Mouse (Mus musculus) midbrain, embryonic 16.5 days (tissue): ENCODE data around the gene Hist2h3b. TPM values are rescaled to one million over a fixed set of nuclear protein-coding genes. Genes with fewer than 3 reads are reported as not detected.

Experiments used
- ATAC-seq: fragments of 200-750 bp; cut with Nextera tagmentation; 2 replicates; pipeline ENCODE4 v1.8.0; 2017; ENCODE audit warnings: moderate TSS enrichment
- H3K27ac ChIP-seq: fragments of 300-500 bp; sonication (generic); 2 replicates; pipeline ENCODE4 v1.5.1; 2014; ENCODE audit warnings: mild to moderate bottlenecking, low read length, mixed read lengths
- H3K27me3 ChIP-seq: fragments of 300-500 bp; sonication (generic); 2 replicates; pipeline ENCODE4 v1.6.1; 2014; ENCODE audit warnings: low read depth, low read length, mixed read lengths; ENCODE audit not compliant: control insufficient read depth, insufficient read depth
- H3K36me3 ChIP-seq: fragments of 300-500 bp; sonication (generic); 2 replicates; pipeline ENCODE4 v1.6.1; 2014; ENCODE audit warnings: mild to moderate bottlenecking, low read length, moderate library complexity, mixed read lengths; ENCODE audit not compliant: control insufficient read depth, insufficient read depth
- H3K4me1 ChIP-seq: fragments of 300-500 bp; sonication (generic); 2 replicates; pipeline ENCODE4 v1.6.1; 2014; ENCODE audit warnings: mild to moderate bottlenecking, low read length, mixed read lengths; ENCODE audit not compliant: control insufficient read depth, insufficient read depth
- H3K4me2 ChIP-seq: fragments of 300-500 bp; sonication (generic); 2 replicates; pipeline ENCODE4 v1.6.1; 2014; ENCODE audit warnings: mild to moderate bottlenecking, low read length, mixed read lengths
- H3K4me3 ChIP-seq: fragments of 300-500 bp; sonication (generic); 2 replicates; pipeline ENCODE4 v1.5.1; 2014; ENCODE audit warnings: low read depth, mild to moderate bottlenecking, low read length, moderate library complexity, mixed read lengths
- H3K9ac ChIP-seq: fragments of 300-500 bp; sonication (generic); 2 replicates; pipeline ENCODE4 v1.6.1; 2014; ENCODE audit warnings: low read depth, low read length, mixed read lengths
- H3K9me3 ChIP-seq: fragments of 300-500 bp; sonication (generic); replicated peaks from 2 replicates; pipeline ENCODE4 v1.6.1; 2014; ENCODE audit warnings: mild to moderate bottlenecking, low read length, mixed read lengths; ENCODE audit not compliant: control insufficient read depth, poor library complexity, severe bottlenecking
- WGBS: fragments of 180-500 bp; shearing (Covaris S2); extraction: QIAGEN DNeasy Blood & Tissue Kit; methylation state at CpG from one replicate; pipeline ENCODE4 v1.1.7; 2014; 5-methylcytosine and 5-hydroxymethylcytosine counted together
- polyA plus RNA-seq: library from polyadenylated mRNA; unstranded; fragments of >200 nt; fragmentation: Nextera tagmentation; extraction: Ambion mirVana; gene quantifications from 2 replicates; pipeline ENCODE4 v1.2.1, GENCODE M21; 2015

Hist2h3b gene
- polyA plus RNA-seq, 1 experiment from 2014 or later: 5.9 TPM

GRCm38 (mm10) chr3:96255926-96256593 is 12.4 kb upstream of the Hist2h3b start:
- 86% methylated on average over 5 of the region's 5 CpGs for WGBS
- no peaks in the 10 kb centered on the region for H3K36me3 ChIP-seq
- ATAC-seq: no peak

GRCm38 (mm10) chr3:96257190-96257589 is 11.3 kb upstream of the Hist2h3b start:
- Histone ChIP-seq H3K4me3 (no peak overlapping the region), H3K36me3 (no peaks in the 10 kb centered on the region), H3K4me1 (peaks cover 7% of the 10 kb centered on the region; the same call in 1 of the 2 replicates), H3K27ac (no peak overlapping the region), H3K9me3 (no peaks in the 10 kb centered on the region), H3K27me3 (no peaks in the 10 kb centered on the region), H3K9ac (no peak overlapping the region), H3K4me2 (no peak overlapping the region)
- WGBS: 84% methylated on average over 3 of the region's 3 CpGs
- no peak for ATAC-seq

More at GRCm38 (mm10) chr3:96255926-96256593, 12.4 kb upstream of the Hist2h3b start:
- no peaks in the 10 kb centered on the region for H3K27me3 ChIP-seq
- H3K27ac ChIP-seq: no peak overlapping the region
- no peak overlapping the region for H3K4me2 ChIP-seq
- no peak overlapping the region for H3K4me3 ChIP-seq
- 0 out of 2 replicates have a peak, but pooled peaks cover under 1% of the 10 kb centered on the region for H3K4me1 ChIP-seq
- H3K9ac ChIP-seq: no peak overlapping the region
- no peaks in the 10 kb centered on the region for H3K9me3 ChIP-seq

- ATAC-seq: no peak
- Histone ChIP-seq H3K36me3 (no peaks in the 10 kb centered on the region), H3K9me3 (no peaks in the 10 kb centered on the region), H3K4me3 (no peak overlapping the region), H3K4me1 (peaks cover 12% of the 10 kb centered on the region; the same call in 1 of the 2 replicates), H3K27ac (no peak overlapping the region), H3K4me2 (no peak overlapping the region), H3K9ac (no peak overlapping the region), H3K27me3 (no peaks in the 10 kb centered on the region)
- WGBS: 89% methylated on average over 5 of the region's 5 CpGs
Observed at GRCm38 (mm10) chr3:96260220-96260619, 8.2 kb upstream of the Hist2h3b start.

GRCm38 (mm10) chr3:96261623-96262022 is 6.8 kb upstream of the Hist2h3b start:
- ATAC-seq: no peak
- Histone ChIP-seq H3K9me3 (no peaks in the 10 kb centered on the region), H3K4me3 (peak overlapping the region; percentile 45), H3K4me1 (peaks cover 12% of the 10 kb centered on the region; the same call in 1 of the 2 replicates), H3K9ac (peak overlapping the region; percentile 75), H3K27me3 (no peaks in the 10 kb centered on the region), H3K36me3 (no peaks in the 10 kb centered on the region), H3K4me2 (peak overlapping the region; percentile 56), H3K27ac (peak overlapping the region; percentile 96)
- WGBS: 56% methylated on average over 3 of the region's 3 CpGs

GRCm38 (mm10) chr3:96262216-96262875 is 6.1 kb upstream of the Hist2h3b start:
- H3K9ac ChIP-seq: peak overlapping the region; percentile 75
- ATAC-seq: peak; percentile 86
- H3K27ac ChIP-seq: peak overlapping the region; percentile 96
- no peaks in the 10 kb centered on the region for H3K9me3 ChIP-seq
- no peaks in the 10 kb centered on the region for H3K36me3 ChIP-seq
- peak overlapping the region; percentile 45 for H3K4me3 ChIP-seq
- peak overlapping the region; percentile 56 for H3K4me2 ChIP-seq
- under 1% methylated on average over 19 of the region's 19 CpGs for WGBS
- peaks cover 12% of the 10 kb centered on the region; the same call in 1 of the 2 replicates for H3K4me1 ChIP-seq
- H3K27me3 ChIP-seq: no peaks in the 10 kb centered on the region

- no peaks in the 10 kb centered on the region for H3K9me3 ChIP-seq
- peak within 1 kb of the TSS; percentile 75 for H3K9ac ChIP-seq
- peak; percentile 91 for ATAC-seq
- under 1% methylated on average over 40 of the region's 40 CpGs for WGBS
- peak within 1 kb of the TSS; percentile 96 for H3K27ac ChIP-seq
- H3K4me3 ChIP-seq: peak within 1 kb of the TSS; percentile 45
- no peaks in the 10 kb centered on the region for H3K27me3 ChIP-seq
- peaks cover 15% of the 10 kb centered on the region; the same call in 1 of the 2 replicates for H3K4me1 ChIP-seq
- H3K4me2 ChIP-seq: peak within 1 kb of the TSS; percentile 56
- H3K36me3 ChIP-seq: no peaks in the 10 kb centered on the region
Observed at GRCm38 (mm10) chr3:96262979-96263550, 5.4 kb upstream of the Hist2h3b start, which contains the start of gene Hist2h4. Hist2h4 (minus strand) TSS chr3:96263311.

GRCm38 (mm10) chr3:96263558-96264403 is 4.7 kb upstream of the Hist2h3b start:
- peak overlapping the region; percentile 96 for H3K27ac ChIP-seq
- H3K9me3 ChIP-seq: no peaks in the 10 kb centered on the region
- ATAC-seq: peak; percentile 50
- no peaks in the 10 kb centered on the region for H3K36me3 ChIP-seq
- H3K27me3 ChIP-seq: no peaks in the 10 kb centered on the region
- peaks cover 17% of the 10 kb centered on the region; the same call in 1 of the 2 replicates for H3K4me1 ChIP-seq
- peak overlapping the region; percentile 45 for H3K4me3 ChIP-seq
- H3K4me2 ChIP-seq: peak overlapping the region; percentile 56
- peak overlapping the region; percentile 21 for H3K9ac ChIP-seq
- 4% methylated on average over 27 of the region's 27 CpGs for WGBS

GRCm38 (mm10) chr3:96264404-96264949 is 4.0 kb upstream of the Hist2h3b start:
- ATAC-seq: no peak
- Histone ChIP-seq H3K9ac (no peak overlapping the region), H3K4me1 (peaks cover 19% of the 10 kb centered on the region; the same call in 1 of the 2 replicates), H3K27me3 (no peaks in the 10 kb centered on the region), H3K9me3 (no peaks in the 10 kb centered on the region), H3K27ac (no peak overlapping the region), H3K4me3 (no peak overlapping the region), H3K36me3 (no peaks in the 10 kb centered on the region), H3K4me2 (no peak overlapping the region)
- 70% methylated on average over 7 of the region's 7 CpGs for WGBS
